Mouse (Mus musculus) mouse embryonic stem cell (cell line): Measurements from ENCODE around the gene Stk10.

ENCODE experiments used
- in situ Hi-C, 2 experiments: fragments of 300-500 bp; cut with MboI; formaldehyde crosslinking; loops; 1 replicate in 1 of 2; 3 replicates in 1 of 2; pipeline ENCODE4 v1.14.3; 2019 to 2020; ENCODE audit warnings: low sequenced_read_pairs in 2 of 2, low pct_unique_long_range_greater_than_20kb in 1 of 2, mixed read lengths in 1 of 2; ENCODE audit not compliant: unreplicated experiment in 1 of 2

The Stk10 gene

GRCm38 (mm10) chr11:32545605-32546004, 12.5 kb downstream of the Stk10 start:
- in situ Hi-C loops = no loop called here

DNA sequence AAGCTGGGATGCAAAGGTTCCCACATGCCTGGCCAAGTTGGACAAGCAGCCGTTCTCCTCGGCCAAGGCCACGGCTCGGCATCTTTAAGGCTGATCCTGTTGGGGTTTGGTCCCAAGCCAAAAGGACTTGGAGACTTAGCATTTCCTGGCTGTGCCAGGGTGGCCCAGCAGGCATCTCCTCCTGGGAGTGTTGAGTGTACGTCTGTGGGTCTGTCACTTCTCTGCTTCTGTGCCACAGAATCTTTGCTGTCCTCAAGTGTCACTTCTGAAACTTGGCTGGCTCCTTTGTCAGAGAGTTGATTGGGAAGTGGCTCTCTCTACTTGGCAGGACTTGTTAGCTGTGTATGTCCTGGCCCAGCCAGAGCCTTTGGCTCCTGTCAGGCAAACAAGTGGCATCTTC, 13.4 kb downstream of the Stk10 start:
- in situ Hi-C loops = no loop called here

GRCm38 (mm10) chr11:32547391-32547947, 14.4 kb downstream of the Stk10 start:
- in situ Hi-C loops = no loop called here

DNA sequence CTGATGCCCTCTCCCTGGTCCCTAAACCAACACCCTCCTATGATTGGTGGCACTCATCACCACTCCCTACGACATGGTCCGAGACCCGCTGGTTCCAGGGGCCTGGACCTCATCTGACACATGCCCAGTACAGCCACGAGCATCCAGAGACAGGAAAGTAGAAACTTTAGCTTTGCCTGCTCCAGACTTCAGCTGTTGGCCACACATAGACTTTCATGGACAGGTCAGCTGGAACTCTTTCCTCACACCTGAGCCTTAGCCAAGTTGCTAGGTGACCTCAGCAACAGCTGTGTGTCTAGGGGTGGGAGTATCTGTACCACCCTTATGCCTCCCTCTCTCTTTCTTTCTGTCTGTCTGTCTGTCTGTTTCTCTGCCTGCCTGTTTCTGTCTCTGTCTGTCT, 15.1 kb downstream of the Stk10 start:
- in situ Hi-C loops = no loop called here

DNA sequence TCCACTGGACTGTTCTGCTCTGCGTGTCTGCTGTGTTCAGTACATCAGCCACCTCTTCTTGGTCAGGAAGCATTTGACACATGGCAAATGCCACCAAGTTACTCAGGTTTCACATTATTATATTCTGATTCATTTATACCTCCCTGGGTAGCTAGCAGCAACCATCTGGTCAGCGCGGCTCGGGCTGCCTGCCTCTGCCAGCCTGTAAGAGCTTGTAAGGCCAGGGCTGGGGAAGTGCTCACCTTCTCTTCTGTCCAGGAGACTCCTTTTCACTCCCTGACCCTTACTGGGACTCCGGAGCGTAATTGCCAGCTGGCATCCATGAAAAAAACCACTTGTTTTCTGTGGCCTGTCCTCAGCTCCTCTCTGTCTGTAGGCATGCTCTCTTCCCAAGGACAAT, 16.1 kb downstream of the Stk10 start:
- in situ Hi-C loops = no loop called here

DNA sequence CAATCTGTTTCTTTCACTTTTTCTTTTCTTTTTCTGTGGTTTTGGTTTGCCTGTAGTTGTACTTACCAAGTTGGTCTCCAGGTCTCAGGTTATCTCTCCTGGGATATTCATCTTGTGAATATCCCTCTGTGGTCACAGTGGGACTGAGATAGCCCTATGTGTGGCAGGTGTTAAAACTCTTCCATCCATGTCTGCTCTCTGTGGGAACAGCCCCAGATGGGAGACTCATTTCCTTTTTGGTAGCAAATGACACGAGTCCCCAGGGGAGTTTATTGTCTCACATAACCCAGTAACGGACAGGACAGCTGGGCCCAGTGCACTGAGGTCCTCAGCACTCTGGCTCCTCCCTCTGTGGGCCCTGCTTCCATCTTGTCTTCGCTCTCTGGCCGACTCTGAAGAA, 17.0 kb downstream of the Stk10 start:
- in situ Hi-C loops = no loop called here

- in situ Hi-C loops = no loop called here
These were observed 18.0 kb downstream of the Stk10 start for GRCm38 (mm10) chr11:32551056-32551455.

GRCm38 (mm10) chr11:32551579-32552297, 18.6 kb downstream of the Stk10 start:
- in situ Hi-C loops = no loop called here

- in situ Hi-C loops = no loop called here
These were observed 19.4 kb downstream of the Stk10 start for GRCm38 (mm10) chr11:32552401-32553090.

GRCm38 (mm10) chr11:32553311-32554140, 20.4 kb downstream of the Stk10 start:
- in situ Hi-C loops = no loop called here

DNA sequence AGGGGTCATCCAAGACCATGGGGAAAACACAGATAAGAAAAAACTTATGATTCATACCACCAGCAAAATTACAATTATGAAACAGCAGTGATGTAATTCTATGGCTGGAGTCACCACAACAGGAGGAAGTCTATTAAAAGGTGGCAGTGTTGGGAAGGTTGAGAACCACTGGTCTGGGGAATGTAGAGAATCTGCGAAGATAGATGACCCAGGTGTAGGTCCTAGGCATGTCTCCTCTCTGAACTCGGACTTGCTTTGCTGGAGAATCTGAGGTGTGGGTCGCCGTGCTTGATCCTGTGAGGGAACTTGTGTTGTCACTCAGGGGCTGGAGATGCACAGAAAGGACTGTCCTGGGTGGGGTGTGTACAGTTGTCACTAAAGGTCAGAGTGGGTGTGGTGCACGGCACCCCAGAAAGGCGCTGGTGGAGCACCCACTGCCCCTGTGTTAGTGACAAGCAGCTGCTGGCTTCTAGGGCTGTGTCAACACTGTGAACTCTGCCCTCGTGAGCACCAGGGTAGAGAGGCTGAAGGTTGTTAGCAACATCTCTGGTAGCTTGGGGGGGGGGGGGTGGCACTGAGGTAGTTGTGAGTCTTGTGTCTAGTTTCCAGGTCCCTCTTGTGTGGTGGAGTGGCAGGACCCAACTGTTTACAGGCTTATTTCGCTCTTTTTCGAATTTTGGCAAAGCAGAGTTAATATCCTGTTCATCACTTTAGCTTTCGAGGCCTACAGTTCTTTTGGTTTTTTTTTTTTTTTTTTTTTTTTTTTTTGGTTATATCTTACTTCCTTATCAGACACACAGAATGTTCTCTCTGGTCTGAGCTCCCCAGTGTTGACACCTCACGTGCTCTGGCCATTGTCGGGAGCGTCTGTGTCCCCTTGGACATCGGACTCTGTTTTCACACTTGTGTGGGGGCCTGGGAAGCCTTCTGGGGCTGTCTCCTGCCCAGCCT, 21.3 kb downstream of the Stk10 start:
- in situ Hi-C loops = no loop called here

DNA sequence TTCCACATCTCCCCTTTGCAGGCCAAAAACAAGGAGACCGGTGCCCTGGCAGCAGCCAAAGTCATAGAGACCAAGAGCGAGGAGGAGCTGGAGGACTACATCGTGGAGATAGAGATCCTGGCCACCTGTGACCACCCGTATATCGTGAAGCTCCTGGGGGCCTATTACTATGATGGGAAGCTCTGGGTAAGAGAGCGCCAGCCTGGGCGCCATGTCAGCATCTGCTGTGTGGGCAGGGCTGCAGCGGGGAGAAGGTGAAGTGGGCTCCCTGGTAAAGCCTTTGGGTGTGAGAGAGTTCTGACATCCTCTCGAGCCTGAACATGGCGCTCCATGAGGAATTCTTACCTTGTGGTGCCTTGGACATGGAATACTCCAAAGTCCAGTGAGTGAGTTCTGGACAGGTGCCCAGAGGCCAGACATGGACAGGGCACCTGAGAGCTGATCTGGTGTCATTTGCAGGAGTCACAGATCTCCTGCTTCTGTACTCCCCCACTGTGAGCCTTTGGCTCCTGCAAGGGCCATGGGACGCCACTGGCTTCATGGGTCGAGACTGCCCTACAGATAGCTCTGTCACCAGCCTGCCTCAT, 22.1 kb downstream of the Stk10 start:
- in situ Hi-C loops = no loop called here

DNA sequence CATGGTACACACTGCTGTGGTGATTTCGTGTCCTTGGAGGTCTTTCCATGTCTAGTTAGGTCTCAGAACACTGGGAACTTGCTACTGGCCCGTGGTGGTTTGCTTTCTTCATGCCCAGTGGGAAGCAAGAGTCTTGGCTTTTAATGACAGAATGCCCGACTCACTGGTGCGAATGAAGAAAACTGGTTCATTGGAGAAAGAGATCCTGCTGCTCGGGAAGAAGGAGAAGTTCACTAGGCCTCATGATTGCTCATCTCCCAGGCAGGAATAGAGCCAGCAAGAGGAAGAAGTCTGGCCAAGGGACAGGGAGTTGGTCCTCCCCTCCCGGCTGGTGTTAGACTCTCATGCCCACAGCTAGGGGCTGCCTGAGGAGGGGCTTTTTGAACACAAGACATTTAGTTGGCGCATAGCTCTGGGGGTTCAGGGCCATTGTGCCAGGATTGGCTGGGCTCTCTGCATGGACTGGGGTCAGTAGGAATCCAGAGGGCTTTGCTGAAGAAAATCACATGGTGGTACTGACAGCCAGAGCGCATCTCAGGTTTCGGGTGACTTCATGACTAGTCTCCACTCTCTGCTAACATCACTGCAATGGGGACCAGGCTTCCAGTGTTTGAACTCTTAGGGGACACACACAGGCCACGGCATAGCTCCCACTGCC, 23.4 kb downstream of the Stk10 start:
- in situ Hi-C loops = no loop called here

DNA sequence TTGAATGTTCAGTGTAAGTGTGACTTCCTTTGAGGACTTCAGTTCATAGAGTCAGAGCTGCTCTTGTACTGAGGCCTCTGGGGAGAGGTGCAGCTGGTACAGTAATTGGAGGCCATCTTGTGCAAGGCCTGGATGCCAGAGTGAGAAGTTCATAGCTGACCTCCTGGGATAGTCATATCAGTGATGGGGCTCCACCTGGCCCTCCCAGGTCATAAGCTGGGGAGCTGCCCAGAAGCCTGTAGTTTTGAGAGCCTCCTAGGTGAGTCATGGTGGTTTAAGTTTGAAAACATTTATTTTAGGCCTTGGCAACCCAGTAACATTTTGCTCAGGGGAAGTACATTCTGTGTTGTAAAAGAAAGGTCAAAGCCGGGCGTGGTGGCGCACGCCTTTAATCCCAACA, 24.9 kb downstream of the Stk10 start:
- in situ Hi-C loops = no loop called here

GRCm38 (mm10) chr11:32558677-32559076, 25.6 kb downstream of the Stk10 start:
- in situ Hi-C loops = no loop called here

- in situ Hi-C loops = no loop called here
These were observed 27.1 kb downstream of the Stk10 start for GRCm38 (mm10) chr11:32560015-32560770.
